Mouse (Mus musculus): ENCODE measurements around the gene Nanog. TPM values are rescaled to one million over a fixed set of nuclear protein-coding genes. Genes with fewer than 3 reads are reported as not detected.

Nanog gene
- total RNA-seq, 2 experiments from 2014 or later, result not detected

DNA sequence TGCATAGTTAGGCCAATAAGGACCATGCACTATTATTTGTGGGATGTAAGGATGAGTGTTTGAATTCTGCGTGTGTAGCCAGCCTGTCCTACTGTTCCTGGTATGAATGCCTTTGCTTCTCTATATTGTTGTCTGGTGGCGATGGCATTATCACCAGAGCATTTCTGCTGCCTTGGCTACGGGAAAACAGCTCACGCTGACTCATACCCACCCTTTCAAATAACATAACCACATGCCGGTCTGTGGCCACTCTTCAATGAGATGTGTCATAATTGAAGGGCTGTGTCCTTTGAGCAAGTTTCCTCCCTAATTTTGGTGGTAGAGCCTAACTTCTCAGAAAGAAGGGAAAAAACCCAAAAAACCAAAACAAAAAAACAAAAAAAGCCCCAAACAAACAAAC is 51.4 kb downstream of the Nanog start:
- ATAC-seq (replicated peaks; ENCODE audit: low FRiP score, poor library complexity, severe bottlenecking), result no peak

DNA sequence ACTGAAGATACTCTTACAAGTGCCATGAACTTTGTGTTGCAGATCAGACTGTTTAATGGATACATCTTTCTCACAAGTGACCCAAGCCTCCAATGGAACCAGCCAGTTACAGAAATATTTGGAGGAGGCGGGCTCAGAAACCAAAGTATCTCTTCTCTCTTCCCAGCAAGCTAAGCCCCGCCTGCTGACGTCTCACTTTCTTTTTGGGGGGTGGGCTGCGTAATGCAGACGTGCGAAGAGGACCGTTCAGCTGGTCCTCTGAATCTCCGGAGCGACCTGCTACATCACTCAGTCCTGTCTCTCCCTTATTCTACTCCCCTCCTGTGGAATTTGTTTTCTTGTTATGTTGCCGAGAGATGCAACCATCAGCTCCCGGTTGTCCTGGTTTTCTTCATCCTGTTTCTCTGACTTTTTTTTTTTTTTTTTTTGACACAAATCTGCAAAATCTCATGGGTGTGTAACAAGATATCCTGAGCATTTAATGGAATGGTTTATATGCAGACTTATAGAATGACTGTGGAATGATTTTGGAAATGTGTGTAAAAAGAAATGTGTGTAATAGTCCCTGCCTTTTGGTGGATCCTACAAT is 53.8 kb downstream of the Nanog start:
- ATAC-seq (replicated peaks; ENCODE audit: low FRiP score, poor library complexity, severe bottlenecking), result no peak

GRCm38 (mm10) chr6:122761901-122762300 is 54.6 kb downstream of the Nanog start:
- no peak for ATAC-seq (replicated peaks; ENCODE audit: low FRiP score, poor library complexity, severe bottlenecking)

GRCm38 (mm10) chr6:122762480-122762879 is 55.2 kb downstream of the Nanog start:
- ATAC-seq (replicated peaks; ENCODE audit: low FRiP score, poor library complexity, severe bottlenecking), result no peak

DNA sequence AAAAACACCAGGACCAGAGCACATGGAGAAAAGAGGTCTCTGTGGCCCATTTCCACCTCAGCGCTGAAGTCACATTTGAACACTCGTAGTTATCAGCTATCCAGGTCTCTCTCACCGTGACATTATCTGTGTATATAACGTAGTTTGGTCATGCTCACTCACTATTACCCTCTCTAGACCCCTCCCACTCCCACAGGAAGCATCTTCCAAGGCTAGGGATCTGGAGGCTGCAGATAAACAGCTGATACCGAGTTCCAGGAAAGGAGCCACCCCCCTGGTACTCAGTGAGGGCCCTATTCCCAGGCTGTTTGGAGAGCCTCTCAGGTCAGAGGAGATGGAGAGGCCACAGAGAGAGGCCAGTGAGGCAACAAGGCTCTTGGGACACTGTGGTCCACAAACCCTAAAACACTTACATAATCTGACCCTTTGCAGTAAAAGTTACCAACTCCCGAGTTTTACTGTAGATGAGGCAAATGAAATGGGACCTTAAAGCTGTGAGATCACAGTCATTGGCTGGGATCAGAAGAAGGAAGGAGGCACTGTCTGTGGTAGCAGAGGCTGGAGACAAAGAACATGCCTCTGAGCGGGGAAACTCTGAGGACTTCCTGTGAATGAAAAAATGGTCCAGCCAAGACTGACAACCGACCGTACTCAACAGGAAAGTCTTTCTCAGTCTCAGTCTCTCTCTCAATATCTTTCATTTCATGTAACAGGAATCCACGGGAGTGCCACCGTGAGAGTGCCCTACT is 55.8 kb downstream of the Nanog start:
- no peak for ATAC-seq (replicated peaks; ENCODE audit: low FRiP score, poor library complexity, severe bottlenecking)

DNA sequence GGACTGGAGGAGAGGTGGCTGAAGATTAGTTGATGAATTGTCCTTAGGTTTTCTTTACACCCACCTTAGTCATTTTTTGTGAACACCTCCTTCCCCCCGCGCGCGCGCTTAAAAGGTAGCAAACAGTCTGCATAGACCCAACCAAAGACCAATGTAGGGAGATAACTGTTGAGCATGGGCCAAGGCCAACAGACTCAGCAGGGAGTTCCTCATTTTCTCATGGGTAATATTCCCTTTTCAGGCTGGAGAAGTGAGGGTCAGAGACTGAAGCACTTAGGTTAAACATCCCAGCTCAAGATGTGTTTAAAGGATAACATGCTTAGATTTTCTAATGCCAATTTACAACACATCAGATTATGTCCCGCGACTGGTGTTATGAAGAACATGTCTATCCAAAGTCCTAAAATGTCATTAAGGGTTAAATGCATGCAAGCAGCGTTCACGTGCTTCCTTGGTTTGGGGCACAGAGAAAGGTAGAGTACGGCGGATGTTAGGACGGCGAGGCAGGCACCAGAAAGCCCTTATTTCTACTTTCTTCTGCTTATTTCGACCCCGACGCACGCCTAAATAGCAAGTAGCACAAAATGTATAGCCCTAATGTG is 56.7 kb downstream of the Nanog start:
- no peak for ATAC-seq (replicated peaks; ENCODE audit: low FRiP score, poor library complexity, severe bottlenecking)

Other genes starting within 250 kb of the Nanog start
- gene Rimklb, start 208.7 kb upstream of the Nanog start, total RNA-seq (2015; ENCODE audit: low replicate concordance), result not detected in 2 replicates
- gene Rimklb, start 208.7 kb upstream of the Nanog start, total RNA-seq (2017; ENCODE audit: low replicate concordance), result not detected in 2 replicates
- not detected in 2 replicates for gene Mfap5, start 201.6 kb upstream of the Nanog start, total RNA-seq (2015; ENCODE audit: low replicate concordance)
- gene Mfap5, start 201.6 kb upstream of the Nanog start, total RNA-seq (2017; ENCODE audit: low replicate concordance), result not detected in 2 replicates
- not detected in 2 replicates for gene Aicda, start 153.7 kb upstream of the Nanog start, total RNA-seq (2015; ENCODE audit: low replicate concordance)
- gene Aicda, start 153.7 kb upstream of the Nanog start, total RNA-seq (2017; ENCODE audit: low replicate concordance), result not detected in 2 replicates
- gene Apobec1, start 105.0 kb upstream of the Nanog start, total RNA-seq (2015; ENCODE audit: low replicate concordance), result 29.2 and 35.2 TPM in 2 replicates
- 17.1 and 17.2 TPM in 2 replicates for gene Apobec1, start 105.0 kb upstream of the Nanog start, total RNA-seq (2017; ENCODE audit: low replicate concordance)
- gene Gdf3, start 97.4 kb upstream of the Nanog start, total RNA-seq (2015; ENCODE audit: low replicate concordance), result 5.8 and 8.8 TPM in 2 replicates
- gene Gdf3, start 97.4 kb upstream of the Nanog start, total RNA-seq (2017; ENCODE audit: low replicate concordance), result not detected in 2 replicates
- not detected in 2 replicates for gene Dppa3, start 81.1 kb upstream of the Nanog start, total RNA-seq (2015; ENCODE audit: low replicate concordance)
- not detected in 2 replicates for gene Dppa3, start 81.1 kb upstream of the Nanog start, total RNA-seq (2017; ENCODE audit: low replicate concordance)
- 9.4 and 13.4 TPM in 2 replicates for gene Slc2a3, start 94.2 kb downstream of the Nanog start, total RNA-seq (2015; ENCODE audit: low replicate concordance)
- 9.4 and 10.8 TPM in 2 replicates for gene Slc2a3, start 94.2 kb downstream of the Nanog start, total RNA-seq (2017; ENCODE audit: low replicate concordance)
- 9.4 and 17.6 TPM in 2 replicates for gene Foxj2, start 112.4 kb downstream of the Nanog start, total RNA-seq (2015; ENCODE audit: low replicate concordance)
- gene Foxj2, start 112.4 kb downstream of the Nanog start, total RNA-seq (2017; ENCODE audit: low replicate concordance), result 5.2 and 9.2 TPM in 2 replicates
- gene C3ar1, start 148.7 kb downstream of the Nanog start, total RNA-seq (2015; ENCODE audit: low replicate concordance), result 1.3 and 1.4 TPM in 2 replicates
- gene C3ar1, start 148.7 kb downstream of the Nanog start, total RNA-seq (2017; ENCODE audit: low replicate concordance), result 0.26 TPM in 1 of 2 replicates, not detected in the other
- gene Necap1, start 167.0 kb downstream of the Nanog start, total RNA-seq (2015; ENCODE audit: low replicate concordance), result 15.1 and 22.7 TPM in 2 replicates
- 8.4 and 18.9 TPM in 2 replicates for gene Necap1, start 167.0 kb downstream of the Nanog start, total RNA-seq (2017; ENCODE audit: low replicate concordance)
- gene Clec4a1, start 214.4 kb downstream of the Nanog start, total RNA-seq (2015; ENCODE audit: low replicate concordance), result 36.9 and 48.7 TPM in 2 replicates
- 6.4 and 11.0 TPM in 2 replicates for gene Clec4a1, start 214.4 kb downstream of the Nanog start, total RNA-seq (2017; ENCODE audit: low replicate concordance)
- gene Clec4a3, start 245.0 kb downstream of the Nanog start, total RNA-seq (2015; ENCODE audit: low replicate concordance), result 25.2 and 26.0 TPM in 2 replicates
- gene Clec4a3, start 245.0 kb downstream of the Nanog start, total RNA-seq (2017; ENCODE audit: low replicate concordance), result 8.1 and 20.3 TPM in 2 replicates